ENCODE assay signal across 20 mouse cellular contexts in genomic region chr16:36094079-36094478, GRCm38 (mm10). TPM values are rescaled to one million over a fixed set of nuclear protein-coding genes. Genes with fewer than 3 reads are reported as not detected.
"Had no signal": no experiment of that assay in that cellular context is flagged by ENCODE, and none has a peak within 500 bp of the region (broad histone marks: within the 10 kb centered on the region; RNA-seq: fewer than 3 reads in every experiment).

No protein-coding gene starts in this region.

- H3K36me3 ChIP-seq: neural tube, embryonic 15.5 days had no signal

- H3K4me1 ChIP-seq: liver, embryonic 15.5 days; lung, embryonic 15.5 days; midbrain, embryonic 13.5 days; neural tube, embryonic 13.5 days; neural tube, embryonic 15.5 days had no signal

- H3K9ac ChIP-seq: liver, embryonic 15.5 days; liver, postnatal 0 days; lung, embryonic 15.5 days; midbrain, embryonic 13.5 days; neural tube, embryonic 13.5 days; neural tube, embryonic 15.5 days had no signal

- DNase-seq: liver, postnatal 0 days; lung, adult 2 months; lung, postnatal 14 days; lung, postnatal 36 days; right cerebral cortex, postnatal 14 days; thymus, adult 18-20 months; thymus, postnatal 14 days; thymus, postnatal 36 days had no signal

- H3K4me3 ChIP-seq: liver, embryonic 15.5 days; lung, embryonic 15.5 days; megakaryocyte, embryonic 14.5 days; midbrain, embryonic 13.5 days; myocyte; neural tube, embryonic 13.5 days; neural tube, embryonic 15.5 days had no signal

- ATAC-seq: liver, postnatal 0 days; lung, postnatal 0 days; midbrain, embryonic 13.5 days; midbrain, embryonic 16.5 days had no signal

- H3K9me3 ChIP-seq: liver, embryonic 15.5 days; lung, embryonic 15.5 days; megakaryocyte, embryonic 14.5 days; midbrain, embryonic 13.5 days; neural tube, embryonic 13.5 days; neural tube, embryonic 15.5 days had no signal

- H3K4me2 ChIP-seq: liver, embryonic 15.5 days; lung, embryonic 15.5 days; midbrain, embryonic 11.5 days; midbrain, embryonic 13.5 days; neural tube, embryonic 13.5 days; neural tube, embryonic 15.5 days had no signal

- H3K27ac ChIP-seq: liver, embryonic 15.5 days; lung, embryonic 15.5 days; macrophage; midbrain, embryonic 13.5 days; neural tube, embryonic 13.5 days; neural tube, embryonic 15.5 days had no signal

- H3K27me3 ChIP-seq: liver, embryonic 15.5 days; lung, embryonic 15.5 days; megakaryocyte, embryonic 14.5 days; midbrain, embryonic 13.5 days; neural tube, embryonic 13.5 days; neural tube, embryonic 15.5 days had no signal

RNA-seq across cellular contexts. Expression of gene Csta1, which starts 37.0 kb away (rescaled TPM):
- polyA plus RNA-seq: liver, embryonic 15.5 days; liver, postnatal 0 days; macrophage; midbrain, embryonic 13.5 days; midbrain, embryonic 16.5 days; myocyte; neural tube, embryonic 11.5 days; neural tube, embryonic 13.5 days; neural tube, embryonic 15.5 days had no signal
